23 mouse cellular contexts compared by ENCODE assay signal in genomic region chr2:90875239-90875638, GRCm38 (mm10). TPM values are rescaled to one million over a fixed set of nuclear protein-coding genes. Genes with fewer than 3 reads are reported as not detected.
"Had no signal": no experiment of that assay in that cellular context is flagged by ENCODE, and none has a peak within 500 bp of the region (broad histone marks: within the 10 kb centered on the region; RNA-seq: fewer than 3 reads in every experiment).

No protein-coding gene starts in this region.

- H3K4me3 ChIP-seq: heart, embryonic 12.5 days; hindbrain, embryonic 10.5 days; hindbrain, embryonic 12.5 days; intestine, embryonic 15.5 days; limb, embryonic 10.5 days; limb, embryonic 12.5 days; liver, embryonic 13.5 days; liver, embryonic 15.5 days had no signal

- H3K27ac ChIP-seq: hindbrain, embryonic 10.5 days; hindbrain, embryonic 12.5 days; hindbrain, embryonic 14.5 days; intestine, embryonic 15.5 days; limb, embryonic 10.5 days; limb, embryonic 12.5 days; liver, embryonic 13.5 days; liver, embryonic 15.5 days had no signal

- H3K9me3 ChIP-seq: heart, embryonic 12.5 days; hindbrain, embryonic 10.5 days; hindbrain, embryonic 12.5 days; intestine, embryonic 15.5 days; limb, embryonic 10.5 days; limb, embryonic 12.5 days; liver, embryonic 13.5 days; liver, embryonic 15.5 days had no signal

- DNase-seq: gastrocnemius, postnatal 14 days; heart, adult 18-20 months; heart, postnatal 10 days; heart, postnatal 4 days; kidney, adult 18-20 months; kidney, adult 8-10 months; kidney, postnatal 10 days; kidney, postnatal 25 days; kidney, postnatal 4 days; liver; liver, embryonic 13.5 days had no signal

- H3K27me3 ChIP-seq: heart, embryonic 12.5 days; intestine, embryonic 15.5 days had no signal

- H3K36me3 ChIP-seq: heart, embryonic 12.5 days; hindbrain, embryonic 10.5 days; hindbrain, embryonic 12.5 days; intestine, embryonic 15.5 days; limb, embryonic 10.5 days; limb, embryonic 12.5 days; liver, embryonic 13.5 days; liver, embryonic 15.5 days had no signal

- ATAC-seq: hindbrain, embryonic 16.5 days; inflammation-experienced regulatory T-cells, adult 6 months; intestine, embryonic 15.5 days; intestine, postnatal 0 days had no signal

- H3K4me1 ChIP-seq: hindbrain, embryonic 12.5 days; limb, embryonic 10.5 days; limb, embryonic 12.5 days had no signal

RNA-seq across cellular contexts. Expression of gene C1qtnf4, which starts 10.4 kb away (rescaled TPM):
- total RNA-seq: granulocyte monocyte progenitor cell, adult 5-6 weeks had no signal
